Mouse (Mus musculus) left cerebral cortex, postnatal 10 days (tissue): Measurements from ENCODE around the gene Rab44. TPM values are rescaled to one million over a fixed set of nuclear protein-coding genes. Genes with fewer than 3 reads are reported as not detected.
"Not testable (repeated sequence)": the region's sequence is repeated elsewhere in the genome, so short reads cannot be mapped to it uniquely, and the experiment has no call there.

Source experiments
- DNase-seq, 2 experiments: peaks; one replicate each; pipeline ENCODE4 v3.0.0; 2021 to 2022; ENCODE audit warnings: low spot score in 2 of 2, mixed read lengths in 1 of 2; ENCODE audit errors: extremely low spot score in 1 of 2
- intact Hi-C: fragments of 180-260 bp; cut with DNase I; formaldehyde crosslinking; loops from one replicate; pipeline ENCODE4 v1.15.1; 2025
- total RNA-seq, 2 experiments: library from RNA; stranded (reverse); gene quantifications; 2 replicates each; pipeline ENCODE4 v1.2.3; 2021

Rab44 gene
- total RNA-seq, 2 experiments from 2014 or later: 0.15 TPM; not detected in 1

DNA sequence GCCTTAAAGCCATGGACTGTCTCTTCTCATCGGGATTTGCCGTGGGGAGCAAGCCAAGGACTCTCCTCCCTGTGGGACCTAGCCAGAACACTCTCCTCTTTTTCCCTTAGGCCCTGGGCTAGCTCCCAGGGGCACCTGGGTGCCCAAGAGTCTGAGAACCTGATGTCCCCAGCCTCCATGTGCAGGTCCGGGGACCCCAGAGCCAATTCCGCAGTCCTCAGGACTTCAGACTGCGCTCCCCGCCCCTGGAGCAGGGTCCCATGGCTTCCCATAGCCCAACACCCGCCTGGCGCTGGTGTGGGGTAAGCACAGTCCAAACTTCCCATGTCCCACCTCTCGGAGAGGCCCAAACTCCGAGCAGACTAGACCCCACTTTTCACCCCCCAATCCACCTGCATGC, 28.7 kb upstream of the Rab44 start:
- intact Hi-C loops: no loop called here
- peak in 1 of 2 experiments; percentile 20 for DNase-seq

DNA sequence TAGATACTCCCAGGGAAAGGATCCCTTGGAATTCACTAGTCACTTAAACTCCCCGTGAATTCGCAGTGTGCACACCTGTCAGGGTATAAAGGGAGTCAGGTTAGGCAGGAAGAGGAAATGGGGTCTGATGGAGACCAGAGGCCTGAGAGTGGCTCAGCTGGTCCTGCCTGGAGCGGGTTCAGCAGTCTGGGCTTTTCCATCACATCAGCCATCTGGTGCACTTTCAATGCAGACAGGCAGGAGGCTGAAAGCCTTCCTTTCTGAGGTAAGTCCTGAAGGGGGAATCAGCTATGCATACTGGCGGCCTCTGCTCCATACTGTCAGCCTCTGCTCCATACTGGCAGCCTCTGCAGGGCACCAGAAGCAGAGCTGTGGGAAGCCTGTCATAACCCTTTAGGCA, 27.0 kb upstream of the Rab44 start:
- no peak for DNase-seq
- intact Hi-C loops: no loop called here

DNA sequence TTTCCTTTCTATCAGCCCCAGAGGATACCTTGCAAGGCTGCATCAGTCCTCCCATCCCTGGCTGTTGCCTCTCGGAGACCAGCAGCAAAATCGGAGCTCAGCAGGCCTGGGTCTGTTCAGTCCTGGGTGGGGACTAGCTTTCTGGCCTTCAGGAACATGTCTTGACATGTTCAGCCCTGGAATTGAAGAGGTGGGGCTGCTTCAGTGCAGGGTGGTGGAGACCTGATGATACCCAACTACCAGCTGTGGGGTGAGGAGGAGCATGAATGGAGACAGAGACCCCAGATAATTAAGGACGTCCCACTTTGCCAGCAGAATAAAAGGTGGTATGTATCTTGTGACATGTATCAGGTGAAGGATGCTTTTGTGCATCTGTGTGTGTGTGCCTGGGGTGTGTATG, 23.2 kb upstream of the Rab44 start, which contains the start of gene Cdkn1a:
Gene Cdkn1a, plus strand, starts transcription at position 201 of the 400 bp plus-strand sequence.
- intact Hi-C loops: no loop called here
- DNase-seq: no peak

DNA sequence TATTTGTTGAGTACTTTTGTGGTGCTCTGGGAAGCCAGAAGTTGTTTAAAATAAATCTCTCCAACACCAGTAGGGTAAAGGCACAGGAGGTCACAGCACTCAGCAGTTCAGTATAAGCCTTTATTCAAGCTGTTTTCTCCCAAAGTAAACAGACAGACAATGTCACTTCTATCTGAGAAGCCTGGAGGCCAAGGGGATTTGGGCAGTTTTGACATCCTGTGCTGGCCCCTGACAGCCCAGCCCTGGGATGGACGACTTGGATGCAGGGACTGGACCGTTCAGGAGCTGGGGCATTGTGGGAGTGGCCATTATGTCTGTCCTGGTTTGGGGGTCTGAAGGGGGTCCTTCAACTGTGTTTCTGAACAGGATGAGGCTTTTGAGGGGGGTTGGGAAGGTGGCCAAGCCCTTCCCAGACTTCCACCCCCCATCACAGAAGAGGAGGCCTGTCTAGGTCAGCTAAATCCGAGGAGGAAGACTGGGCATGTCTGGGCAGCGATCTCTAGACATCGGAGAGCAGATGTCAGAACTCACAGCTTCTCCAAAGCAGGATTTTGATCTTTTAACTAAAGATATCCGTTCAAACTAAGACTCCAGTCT, 22.5 kb upstream of the Rab44 start:
- no peak for DNase-seq
- intact Hi-C loops: no loop called here

DNA sequence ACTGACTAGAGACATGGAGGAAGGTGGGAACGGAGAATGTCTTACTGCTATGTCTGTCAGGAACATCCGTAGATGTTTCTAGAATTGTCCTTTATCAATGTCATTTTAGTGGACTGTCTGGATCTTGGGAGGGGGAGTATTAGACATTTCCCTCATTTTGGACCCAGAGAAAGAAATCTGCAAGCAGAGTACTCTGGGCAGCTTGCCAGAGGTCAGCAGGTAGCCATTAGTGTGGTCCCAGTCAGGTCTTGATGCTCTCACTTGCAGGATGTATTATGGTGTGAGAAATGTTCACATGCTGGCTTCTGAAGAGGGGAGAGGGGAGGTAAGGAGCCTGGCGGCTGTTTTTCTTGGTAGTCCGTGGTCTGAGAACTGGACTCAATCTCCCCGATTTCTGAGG, 21.4 kb upstream of the Rab44 start:
- intact Hi-C loops: no loop called here
- peak in 1 of 2 experiments; percentile 19 for DNase-seq

DNA sequence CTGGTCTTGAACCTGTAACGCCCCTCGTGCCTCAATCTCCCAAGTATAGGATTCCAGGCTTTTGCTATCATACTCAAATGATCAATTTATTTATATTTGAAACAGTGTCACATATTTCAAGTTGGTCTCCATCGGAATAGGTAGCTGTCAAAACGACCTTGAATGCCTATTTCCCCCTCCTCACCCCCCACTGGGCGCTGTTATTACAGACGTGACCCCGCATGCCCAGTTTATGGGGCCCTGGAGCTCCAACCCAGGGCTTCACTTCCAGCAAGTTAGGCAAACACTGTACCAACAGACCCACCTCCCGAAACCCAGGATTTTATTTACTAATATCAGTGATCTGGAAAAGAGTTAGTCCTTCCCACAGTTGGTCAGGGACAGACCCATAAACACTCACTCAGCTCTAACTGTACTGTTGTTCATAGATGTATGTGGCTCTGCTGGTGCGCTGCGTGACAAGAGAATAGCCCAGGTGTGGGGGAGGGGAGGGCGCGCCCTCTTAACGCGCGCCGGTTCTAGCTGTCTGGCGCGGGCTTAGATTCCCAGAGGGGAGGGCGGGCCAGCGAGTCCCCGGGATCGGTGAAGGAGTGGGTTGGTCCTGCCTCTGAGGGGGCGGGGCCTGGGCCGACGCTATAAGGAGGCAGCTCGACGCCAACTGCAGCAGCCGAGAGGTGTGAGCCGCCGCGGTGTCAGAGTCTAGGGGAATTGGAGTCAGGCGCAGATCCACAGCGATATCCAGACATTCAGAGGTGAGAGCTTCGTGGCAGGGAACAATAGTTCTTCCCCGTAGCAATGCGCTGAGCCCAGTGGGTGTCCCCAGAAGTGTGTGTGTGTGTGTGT, 20.6 kb upstream of the Rab44 start:
- peak; percentile 71 to 93 for DNase-seq
- intact Hi-C loops: no loop called here

DNA sequence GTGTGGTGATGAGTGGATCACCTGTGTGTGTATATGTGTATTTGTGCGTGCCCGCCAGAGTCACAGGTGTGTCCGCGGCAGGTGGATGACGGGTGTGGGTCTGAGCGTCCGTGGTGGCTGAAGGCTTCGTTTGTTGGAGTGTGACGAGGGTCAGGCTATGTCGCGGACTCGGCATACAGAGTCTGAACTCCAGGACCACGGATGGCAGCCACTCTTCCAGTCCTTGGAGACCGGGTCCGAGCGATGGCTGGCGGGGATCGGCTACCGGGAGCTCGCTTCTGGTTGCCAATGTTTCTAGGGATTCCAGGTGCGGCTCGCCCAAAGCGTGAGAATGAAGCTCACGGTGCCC, 20.0 kb upstream of the Rab44 start:
- intact Hi-C loops: loop anchor here (2.0 kb wide), 1 partner anchor 45 kb away; no protein-coding TSS in a partner anchor

DNA sequence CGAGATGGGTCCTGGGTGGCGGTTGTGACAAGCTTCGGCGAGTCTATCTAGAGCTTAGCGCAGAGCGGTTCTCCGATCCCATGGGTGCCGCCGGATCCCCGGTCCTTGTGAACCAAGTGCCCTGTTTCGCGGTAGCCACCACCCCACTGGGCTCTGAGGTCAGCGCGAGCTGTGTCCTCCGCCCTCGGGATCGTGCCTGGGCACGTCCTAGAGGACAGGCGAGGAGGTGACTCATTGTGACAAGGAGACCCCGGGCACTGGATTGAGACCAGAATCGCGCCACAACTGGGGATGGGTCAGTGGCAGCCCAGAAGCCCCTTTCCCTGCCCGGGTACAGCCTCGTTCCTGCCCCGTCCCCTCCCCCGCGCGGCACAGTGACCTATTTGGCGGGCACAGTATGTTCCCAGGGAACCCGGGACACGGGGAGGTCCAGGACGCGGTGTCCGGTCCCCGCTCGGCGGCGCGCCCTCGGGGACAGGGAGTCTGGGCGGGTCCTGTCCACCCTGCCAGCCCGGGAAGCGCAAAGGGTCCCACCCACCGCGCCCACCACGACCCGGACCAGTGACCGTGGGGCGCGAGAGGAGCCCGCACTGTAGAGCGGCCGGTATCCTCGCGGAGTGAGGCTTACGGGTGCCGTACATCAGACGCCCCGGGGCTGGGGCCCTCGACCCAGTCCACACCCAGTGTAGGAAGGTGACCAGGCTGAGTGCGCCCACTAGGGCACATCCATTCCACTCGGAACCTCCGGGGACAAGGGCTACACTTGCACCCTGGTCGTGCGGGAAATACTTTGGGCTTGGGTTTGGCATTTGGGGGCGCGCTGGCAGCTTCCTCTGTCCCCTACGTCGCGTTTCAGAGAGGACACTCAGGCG, 19.4 kb upstream of the Rab44 start:
- DNase-seq: peak; percentile 29 to 85
- intact Hi-C loops: loop anchor here (2.0 to 5.0 kb wide), 2 partner anchors 46 to 73 kb away; no protein-coding TSS in a partner anchor

More for the DNA sequence above, 20.0 kb upstream of the Rab44 start:
- DNase-seq: no peak

DNA sequence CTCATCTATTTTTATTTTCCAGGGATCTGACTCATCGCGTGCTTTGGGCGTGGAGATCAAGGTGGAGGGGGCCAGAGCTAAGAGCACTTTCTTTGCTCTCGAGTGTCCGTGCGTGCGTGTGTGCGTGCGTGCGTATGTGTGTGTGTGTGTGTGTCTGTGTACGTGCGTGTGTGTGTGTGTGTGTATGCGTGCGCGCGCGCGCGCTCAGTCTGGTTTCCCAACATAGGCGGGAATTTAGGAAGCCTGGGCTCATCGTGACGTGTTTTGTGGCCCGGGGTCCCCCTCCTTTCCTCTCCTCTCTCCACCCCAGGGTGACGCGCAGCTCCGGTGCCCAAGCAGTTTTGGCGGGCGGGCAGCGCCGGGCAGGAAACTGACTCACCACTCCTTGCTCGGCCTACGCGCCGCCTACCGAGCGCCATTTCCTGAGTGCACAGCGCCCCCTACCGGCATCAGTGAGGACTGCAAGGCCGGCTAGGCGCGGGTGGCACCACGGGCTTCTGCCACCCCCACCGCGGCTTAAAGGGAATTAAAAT, 18.7 kb upstream of the Rab44 start:
- intact Hi-C loops: loop anchor here (2.0 to 5.0 kb wide), 2 partner anchors 46 to 72 kb away; no protein-coding TSS in a partner anchor
- peak; percentile 95 to 97 for DNase-seq

DNA sequence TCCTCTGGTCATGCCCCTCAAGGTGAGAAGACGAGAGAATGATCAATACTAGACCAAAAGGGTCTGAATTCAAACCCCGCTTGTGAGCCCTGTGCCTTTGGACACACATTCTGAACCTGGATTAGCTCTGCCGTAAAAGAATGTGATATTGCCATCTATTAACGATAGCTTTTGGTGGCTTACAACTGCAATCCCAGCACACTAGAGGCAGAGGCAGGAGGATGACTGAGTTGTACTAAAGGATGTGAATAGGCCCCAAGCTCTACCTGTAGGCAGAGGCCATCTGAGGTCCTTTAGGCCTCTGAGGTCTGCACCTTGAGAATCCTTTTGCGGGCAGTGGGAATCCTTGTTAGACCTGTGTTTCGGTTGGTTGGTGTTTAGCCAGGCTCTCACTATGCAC, 17.7 kb upstream of the Rab44 start:
- peak in 1 of 2 experiments; percentile 9 for DNase-seq
- intact Hi-C loops: loop anchor here (5.0 kb wide), 1 partner anchor 71 kb away; no protein-coding TSS in a partner anchor

DNA sequence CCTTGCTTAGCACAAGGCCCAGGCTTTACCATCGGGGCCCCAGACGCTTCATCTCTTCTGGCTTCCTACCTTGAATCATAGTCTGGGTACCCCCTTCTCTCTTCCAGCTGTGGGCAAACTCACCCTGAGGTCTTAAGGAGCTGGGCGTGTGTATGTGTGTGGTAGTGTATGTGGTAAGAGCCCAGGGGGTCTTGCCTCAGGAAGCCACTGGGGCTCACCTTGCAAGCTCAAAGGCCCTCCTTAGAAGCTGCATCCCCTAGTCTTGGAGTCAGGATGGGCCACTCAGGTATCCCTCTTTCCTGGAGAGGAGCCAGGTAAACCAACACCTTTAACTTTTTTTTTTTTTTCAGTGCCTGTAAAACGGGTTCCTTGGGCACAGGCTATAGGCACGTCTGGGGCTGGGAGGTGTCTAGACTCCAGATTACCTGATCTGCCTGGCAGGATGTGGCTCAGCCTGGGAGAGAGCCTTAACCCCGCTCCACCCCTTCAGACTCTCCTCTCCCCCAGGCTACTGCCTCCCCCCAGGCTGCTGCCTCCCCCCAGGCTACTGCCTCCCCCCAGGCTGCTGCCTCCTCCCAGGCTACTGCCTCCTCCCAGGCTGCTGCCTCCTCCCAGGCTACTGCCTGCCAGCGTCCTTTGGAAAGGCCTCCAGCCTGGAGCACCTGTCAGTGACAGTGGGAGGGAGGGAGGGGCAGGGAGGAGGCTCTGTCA, 16.9 kb upstream of the Rab44 start:
- no peak for DNase-seq
- intact Hi-C loops: loop anchor here (5.0 kb wide), 1 partner anchor 70 kb away; no protein-coding TSS in a partner anchor

DNA sequence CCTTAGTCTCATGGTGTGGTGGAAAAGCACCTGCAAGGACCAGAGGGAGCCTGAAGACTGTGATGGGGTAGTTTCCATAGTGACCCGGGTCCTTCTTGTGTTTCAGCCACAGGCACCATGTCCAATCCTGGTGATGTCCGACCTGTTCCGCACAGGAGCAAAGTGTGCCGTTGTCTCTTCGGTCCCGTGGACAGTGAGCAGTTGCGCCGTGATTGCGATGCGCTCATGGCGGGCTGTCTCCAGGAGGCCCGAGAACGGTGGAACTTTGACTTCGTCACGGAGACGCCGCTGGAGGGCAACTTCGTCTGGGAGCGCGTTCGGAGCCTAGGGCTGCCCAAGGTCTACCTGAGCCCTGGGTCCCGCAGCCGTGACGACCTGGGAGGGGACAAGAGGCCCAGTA, 15.7 kb upstream of the Rab44 start:
- DNase-seq: no peak
- intact Hi-C loops: loop anchor here (5.0 kb wide), 1 partner anchor 69 kb away; no protein-coding TSS in a partner anchor

DNA sequence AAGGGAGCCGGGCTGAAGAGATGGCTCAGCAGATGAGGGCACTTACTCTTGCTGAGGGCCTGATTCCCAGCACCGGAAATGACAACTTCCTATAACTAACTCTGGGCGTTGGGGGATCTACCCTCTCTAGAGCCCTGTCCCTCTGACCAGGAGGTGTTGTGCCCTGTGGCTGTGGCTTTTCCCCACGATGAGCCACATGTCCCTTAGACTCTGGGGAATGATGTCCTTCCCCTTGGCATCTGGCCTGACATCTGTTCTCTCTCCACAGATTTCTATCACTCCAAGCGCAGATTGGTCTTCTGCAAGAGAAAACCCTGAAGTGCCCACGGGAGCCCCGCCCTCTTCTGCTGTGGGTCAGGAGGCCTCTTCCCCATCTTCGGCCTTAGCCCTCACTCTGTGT, 14.9 kb upstream of the Rab44 start:
- intact Hi-C loops: loop anchor here (5.0 kb wide), 1 partner anchor 68 kb away; no protein-coding TSS in a partner anchor
- no peak for DNase-seq

DNA sequence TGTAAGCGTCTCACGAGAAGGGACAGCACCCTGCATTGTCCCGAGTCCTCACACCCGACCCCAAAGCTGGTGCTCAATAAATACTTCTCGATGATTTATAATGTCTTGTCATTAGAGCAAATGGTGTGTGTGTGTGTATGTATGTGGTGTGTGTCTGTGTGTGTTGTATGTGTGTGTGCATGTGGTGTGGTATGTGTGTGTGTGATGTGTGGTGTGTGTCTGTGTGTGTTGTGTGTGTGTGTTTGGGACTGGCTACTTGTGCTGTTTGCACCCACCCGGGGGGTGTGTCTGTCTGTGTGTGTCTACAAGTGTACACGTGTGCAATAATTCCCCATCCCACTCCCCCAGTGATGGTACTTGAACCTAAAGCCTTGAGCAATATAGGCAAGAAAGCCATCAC, 13.3 kb upstream of the Rab44 start:
- no peak for DNase-seq
- intact Hi-C loops: no loop called here

DNA sequence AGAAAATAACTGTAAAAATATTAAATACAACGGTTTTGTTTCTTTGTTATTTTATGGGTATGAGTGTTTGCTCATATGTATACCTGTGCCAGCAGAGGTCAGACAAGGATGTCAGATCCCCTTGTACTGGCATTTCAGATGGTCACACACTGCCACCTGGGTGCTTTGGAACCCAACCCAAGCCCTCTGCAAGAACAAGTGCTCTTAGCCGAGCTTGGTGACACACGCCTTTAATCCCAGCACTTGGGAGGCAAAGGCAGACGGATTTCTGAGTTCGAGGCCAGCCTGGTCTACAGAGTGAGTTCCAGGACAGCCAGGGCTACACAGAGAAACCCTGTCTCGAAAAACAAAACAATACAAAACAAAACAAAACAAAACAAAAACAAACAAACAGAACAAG, 3.6 kb upstream of the Rab44 start:
- DNase-seq, intact Hi-C loops: not testable (repeated sequence)

DNA sequence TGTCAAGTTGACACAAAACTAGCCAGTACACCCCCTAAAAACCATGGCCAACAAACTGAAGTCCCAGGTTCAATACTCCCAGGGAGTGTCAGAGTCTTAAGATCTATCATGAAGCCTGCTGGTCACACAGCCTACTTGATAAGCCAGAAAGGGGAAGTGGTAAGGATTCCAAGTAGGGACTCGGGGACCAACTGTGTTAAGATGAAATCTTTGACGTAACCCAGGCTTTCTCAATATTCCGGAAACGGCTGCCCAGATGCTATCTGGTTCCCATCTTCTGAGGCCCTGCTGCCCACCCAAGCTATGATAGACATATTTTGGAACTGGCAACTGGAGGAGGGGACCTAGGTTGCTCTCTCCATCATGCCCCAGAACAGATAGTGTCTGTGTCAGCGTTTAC, 2.6 kb upstream of the Rab44 start:
- intact Hi-C loops: no loop called here
- DNase-seq: no peak

DNA sequence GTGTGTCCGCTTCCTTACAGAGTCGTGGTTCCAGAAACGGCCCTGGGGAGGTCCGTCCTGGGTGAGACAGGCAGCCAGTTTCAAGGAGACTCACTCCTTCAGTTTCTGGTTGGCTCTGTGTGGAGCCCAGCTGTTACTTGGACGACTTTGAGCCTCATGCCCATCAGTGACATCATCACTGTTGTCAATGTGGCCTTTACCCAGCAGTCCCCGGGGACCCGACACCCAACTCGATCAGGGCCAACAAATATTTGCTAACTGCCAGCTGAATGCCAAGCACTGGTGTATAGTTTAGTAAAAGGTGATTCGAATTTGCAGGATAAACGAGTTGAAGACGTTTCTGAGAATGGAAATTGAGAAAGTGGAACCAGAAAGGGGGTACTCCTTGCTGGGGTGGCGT, 2.1 kb downstream of the Rab44 start:
- intact Hi-C loops: no loop called here

DNA sequence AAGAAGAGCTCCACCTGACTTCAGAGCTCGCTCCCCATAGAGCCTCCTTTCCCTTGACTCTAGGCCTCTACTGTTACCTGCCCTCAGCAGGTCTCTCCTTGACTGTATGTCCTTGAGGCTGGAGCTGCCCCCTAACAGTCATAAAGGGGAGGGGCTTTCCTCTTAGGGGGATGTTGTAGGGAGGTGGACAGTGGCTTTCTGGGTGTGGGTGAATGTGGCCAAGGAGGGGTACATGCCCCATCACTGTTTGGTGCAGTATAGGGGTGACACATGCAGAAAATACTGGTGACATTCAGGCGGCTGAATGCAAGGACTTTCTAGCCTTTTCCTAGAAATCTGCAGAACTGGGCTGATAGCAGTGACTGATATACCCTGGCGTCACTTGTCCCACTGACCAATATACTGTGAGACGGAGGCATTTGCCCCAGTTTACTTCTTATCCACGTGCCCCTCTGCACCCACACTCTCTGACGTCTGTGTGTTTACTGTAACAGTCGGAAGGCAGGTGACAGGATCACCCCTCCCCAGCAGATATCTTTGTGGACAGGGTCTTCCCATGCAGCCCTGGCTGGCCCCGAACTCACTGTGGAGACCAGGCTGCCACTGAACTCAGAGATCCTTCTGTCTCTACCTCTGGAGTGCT, 3.2 kb downstream of the Rab44 start:
- no peak for DNase-seq
- intact Hi-C loops: no loop called here

More for the DNA sequence above, 2.1 kb downstream of the Rab44 start:
- no peak for DNase-seq
